Mouse (Mus musculus) cerebellum, adult 9-11 months (tissue): ENCODE measurements around the gene Ndst4.

Source experiments
- DNase-seq: peaks from one replicate; pipeline ENCODE4 v3.0.0; 2022

Ndst4 gene

GRCm38 (mm10) chr3:125744468-125745141, 340.7 kb downstream of the Ndst4 start:
- DNase-seq = no peak

GRCm38 (mm10) chr3:125745142-125745496, 341.2 kb downstream of the Ndst4 start:
- no peak for DNase-seq

- no peak for DNase-seq
Measured at GRCm38 (mm10) chr3:125746367-125746766, 342.5 kb downstream of the Ndst4 start.

- no peak for DNase-seq
Measured at GRCm38 (mm10) chr3:125756911-125757310, 353.0 kb downstream of the Ndst4 start.

- DNase-seq = no peak
Measured at GRCm38 (mm10) chr3:125760711-125761110, 356.8 kb downstream of the Ndst4 start.
